Mouse (Mus musculus) ES-Bruce4 (cell line): ENCODE data around the gene Zfp335.

Experiments used
- CTCF ChIP-seq: IDR thresholded peaks from one replicate; pipeline ENCODE4 v1.8.1; 2011; ENCODE audit warnings: low read depth, low read length
- POLR2A ChIP-seq: IDR thresholded peaks from one replicate; pipeline ENCODE4 v1.8.1; 2011; ENCODE audit warnings: low read length; ENCODE audit not compliant: insufficient read depth

DNA sequence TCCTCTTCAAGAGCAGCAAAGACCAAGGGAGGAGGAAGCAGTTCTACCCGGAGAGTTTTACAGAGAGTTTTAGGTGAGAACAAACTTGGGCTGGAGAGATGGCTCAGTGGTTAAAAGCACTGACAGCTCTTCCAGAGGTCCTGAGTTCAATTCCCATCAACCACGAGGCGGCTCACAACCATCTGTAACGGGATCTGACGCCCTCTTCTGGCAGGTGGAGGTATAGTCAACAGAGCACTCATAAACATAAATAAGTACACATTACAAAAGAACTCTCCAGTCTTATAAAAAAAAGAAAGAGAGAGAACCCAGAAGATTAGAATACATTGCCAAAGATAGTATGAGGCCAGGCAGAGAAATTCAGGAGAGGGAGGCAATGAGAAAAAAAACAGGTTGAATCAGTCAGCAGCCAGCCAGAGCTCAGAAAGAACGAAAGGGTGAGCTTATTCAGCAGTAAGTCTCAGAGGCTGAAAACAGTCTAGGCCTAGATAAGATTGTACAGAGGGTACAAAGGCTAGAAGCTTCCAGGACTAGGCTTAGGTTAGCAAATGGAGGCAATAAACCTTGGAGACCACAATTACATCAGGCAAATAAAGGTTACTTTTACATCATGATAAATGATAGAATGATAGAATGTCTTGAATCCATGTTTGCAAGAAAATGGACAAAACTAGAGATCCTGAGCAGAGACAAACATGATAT, 39.8 kb downstream of the Zfp335 start:
- TF ChIP-seq POLR2A (no peak), CTCF (peak; percentile 38)
